Mouse (Mus musculus): ENCODE data around the gene Cnppd1. TPM values are rescaled to one million over a fixed set of nuclear protein-coding genes. Genes with fewer than 3 reads are reported as not detected.

Gene Cnppd1
- total RNA-seq (2014; fragmentation: Nextera tagmentation): 31.3 and 33.9 TPM in 2 replicates
- total RNA-seq (2017): 33.0 and 36.4 TPM in 2 replicates

DNA sequence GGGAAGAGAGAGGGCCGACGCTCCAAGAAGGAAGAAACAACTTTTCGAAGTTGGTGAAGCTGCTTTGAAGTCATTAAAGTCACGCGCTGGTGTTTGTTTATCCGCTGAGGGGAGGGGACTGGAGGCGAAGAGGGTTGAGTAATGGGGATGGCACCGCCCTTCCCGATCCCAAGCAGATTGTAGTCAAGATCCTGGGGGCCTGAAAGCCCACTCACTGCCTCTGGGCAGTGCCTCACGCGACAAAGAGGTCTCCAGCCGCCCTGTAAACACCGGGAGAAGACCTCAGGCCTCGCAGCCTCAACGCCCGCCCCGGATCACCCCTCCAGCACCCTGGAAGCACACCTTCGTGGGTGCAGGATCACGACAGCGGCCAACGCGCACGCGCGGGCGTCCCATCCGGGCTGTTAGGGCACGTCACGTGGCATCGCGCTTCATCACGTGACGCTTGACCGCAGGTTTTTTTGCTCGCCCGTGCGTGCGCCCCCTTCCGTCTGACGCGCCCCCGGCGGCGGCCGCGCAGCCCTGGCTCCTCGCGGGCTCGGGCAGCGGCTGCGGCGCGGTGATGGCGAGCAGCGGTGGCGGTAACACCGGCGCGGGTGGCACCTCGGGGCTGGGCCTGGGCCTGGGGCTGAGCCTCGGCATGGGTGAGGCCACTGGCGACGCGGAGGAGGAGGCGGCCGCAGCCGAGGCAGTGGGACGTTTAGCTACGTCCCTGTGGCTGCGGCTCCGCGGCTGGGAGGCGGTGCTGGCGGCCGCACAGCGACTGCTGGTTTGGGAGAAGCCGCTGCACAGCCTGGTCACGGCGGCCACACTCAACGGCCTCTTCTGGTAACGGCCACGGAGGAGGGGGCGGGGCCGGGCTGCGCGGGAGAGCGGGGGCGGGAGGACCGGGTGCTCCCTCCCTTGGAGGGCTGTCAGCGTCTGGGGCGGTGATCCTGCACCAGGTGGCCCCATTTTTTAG, at the start of gene Cnppd1, which contains the start of gene Retreg2:
Cnppd1 (minus strand) TSS at position 411 of the 961 bp plus-strand sequence.
Retreg2 (plus strand) TSS at position 478 of the 961 bp plus-strand sequence.
- ATAC-seq (replicated peaks; ENCODE audit: poor library complexity, severe bottlenecking): peak; percentile 65

DNA sequence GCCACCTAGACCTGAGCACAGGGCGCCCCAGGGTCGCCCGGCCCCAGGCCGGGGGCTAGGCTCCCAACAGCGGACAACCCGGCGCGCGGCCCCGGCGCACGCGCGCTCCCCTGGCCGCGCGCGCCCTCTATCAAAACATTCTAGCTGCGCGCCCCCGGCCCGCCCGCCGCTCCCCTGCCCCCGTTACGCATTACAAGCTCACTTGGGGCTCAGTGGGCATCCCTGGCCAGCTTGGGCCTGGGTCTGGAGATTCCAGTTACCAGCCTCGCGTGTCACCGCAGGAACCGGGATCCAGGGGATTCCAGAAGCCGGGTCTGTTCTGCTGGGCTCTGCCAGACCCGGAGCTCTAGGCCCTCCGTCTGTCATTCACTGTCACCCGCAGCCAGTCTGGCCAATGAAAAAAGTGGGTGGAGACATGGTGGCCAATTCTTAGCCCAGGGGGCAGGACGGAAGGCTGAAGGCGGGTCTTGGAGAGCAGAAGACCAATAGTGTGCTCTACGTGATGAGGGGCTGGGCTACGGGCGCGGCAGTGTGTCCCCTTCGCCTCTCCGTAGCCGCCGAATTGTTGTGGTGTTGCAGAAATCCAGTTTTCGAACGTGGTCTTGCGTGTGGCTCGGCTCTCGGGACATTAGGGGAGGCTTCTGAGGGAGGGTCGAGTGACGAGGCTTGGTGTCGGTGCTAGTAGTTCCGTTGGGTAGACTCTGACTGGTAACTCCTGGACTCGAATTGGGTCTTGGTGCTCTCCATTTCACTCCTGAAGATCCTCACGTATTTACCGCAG, 49.3 kb upstream of the Cnppd1 start, which contains the start of the genes Ankzf1 and Atg9a:
Ankzf1 (plus strand) TSS at position 530 of the 781 bp plus-strand sequence.
Atg9a (minus strand) TSS at position 575 of the 781 bp plus-strand sequence.
- ATAC-seq (replicated peaks; ENCODE audit: poor library complexity, severe bottlenecking): peak; percentile 82

DNA sequence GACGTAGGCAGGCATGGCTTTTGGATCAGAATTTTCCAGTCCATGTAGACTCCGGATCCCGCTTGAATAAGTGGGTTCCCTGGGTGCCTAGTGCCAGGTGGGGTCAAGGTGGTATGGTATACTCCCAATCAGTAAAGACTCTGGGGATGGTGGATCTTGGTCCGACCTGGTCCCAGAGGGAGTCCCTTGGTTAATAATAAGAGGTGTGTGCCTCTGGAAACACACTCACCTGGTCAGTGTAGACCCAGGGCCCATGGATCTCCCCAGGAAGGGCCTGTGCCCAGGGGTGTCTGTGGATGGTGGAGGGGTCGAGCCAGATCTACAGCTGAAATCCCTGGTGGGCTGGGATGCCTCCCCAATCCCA, 48.7 kb upstream of the Cnppd1 start:
- no peak for ATAC-seq (replicated peaks; ENCODE audit: poor library complexity, severe bottlenecking)

DNA sequence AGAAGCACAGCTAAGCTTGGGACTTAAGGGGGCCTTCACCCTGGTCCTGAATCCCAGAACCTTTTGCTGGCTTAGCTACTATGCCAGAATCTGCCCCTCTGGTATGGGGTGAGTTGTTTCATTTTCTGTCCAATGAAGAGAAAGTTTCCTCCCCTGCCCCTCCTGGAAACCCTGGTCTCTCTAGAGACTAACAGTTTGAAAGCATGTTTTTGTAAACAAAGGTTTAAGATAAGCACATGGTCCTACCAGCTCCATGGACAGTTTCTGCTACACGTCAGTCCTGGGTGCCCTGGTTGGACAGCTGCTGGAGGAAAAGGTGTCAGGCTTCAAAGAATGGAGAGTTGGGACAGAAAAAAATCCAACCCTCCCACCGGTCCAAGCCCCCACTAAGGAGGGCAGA, 48.1 kb upstream of the Cnppd1 start:
- no peak for ATAC-seq (replicated peaks; ENCODE audit: poor library complexity, severe bottlenecking)

DNA sequence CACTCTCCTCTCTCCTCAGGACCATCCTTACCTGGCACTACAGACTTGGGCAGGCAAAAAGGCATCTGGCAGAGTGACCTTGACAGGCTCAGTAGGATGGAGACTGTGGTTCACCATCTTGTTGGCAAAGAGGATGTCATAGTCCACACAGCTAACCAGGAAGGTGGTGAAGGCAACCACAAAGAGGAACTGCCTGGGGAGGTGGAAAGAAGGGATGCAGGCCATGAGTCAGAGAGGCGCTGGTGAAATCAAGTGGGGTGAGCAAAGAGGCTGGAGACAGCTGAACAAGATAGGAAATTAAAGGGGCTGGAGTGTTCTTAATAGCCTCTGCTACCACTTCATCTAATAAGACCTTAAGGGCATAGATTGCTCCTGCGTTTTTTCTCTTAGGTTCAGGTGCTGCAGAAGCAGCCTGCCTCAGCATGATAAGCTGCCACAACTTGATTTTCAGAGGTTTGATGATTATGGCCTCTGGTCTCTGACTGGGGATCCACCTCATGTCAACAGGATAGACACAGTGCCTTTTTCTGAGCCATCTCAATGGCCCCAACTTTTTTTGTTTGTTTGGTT, 45.5 kb upstream of the Cnppd1 start:
- ATAC-seq (replicated peaks; ENCODE audit: poor library complexity, severe bottlenecking): peak; percentile 74

DNA sequence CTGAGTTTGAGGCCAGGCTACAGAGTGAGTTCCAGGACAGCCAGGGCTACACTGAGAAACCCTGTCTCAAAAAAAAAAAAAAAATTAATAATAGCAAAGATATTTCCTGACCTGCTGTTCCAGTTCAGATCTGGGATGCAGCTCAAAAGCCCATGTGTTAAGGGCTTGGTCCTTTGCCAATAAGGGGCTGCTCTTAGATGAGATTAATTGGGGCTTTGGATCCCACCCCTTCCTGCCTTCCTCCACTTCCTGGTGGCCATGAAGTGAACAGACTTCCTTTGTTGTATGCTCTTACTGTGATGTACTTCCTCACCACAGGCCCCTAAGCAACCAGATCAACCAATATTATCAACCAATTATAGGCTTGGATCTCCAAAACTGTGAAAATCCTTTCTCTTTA, 44.6 kb upstream of the Cnppd1 start:
- ATAC-seq (replicated peaks; ENCODE audit: poor library complexity, severe bottlenecking): no peak

DNA sequence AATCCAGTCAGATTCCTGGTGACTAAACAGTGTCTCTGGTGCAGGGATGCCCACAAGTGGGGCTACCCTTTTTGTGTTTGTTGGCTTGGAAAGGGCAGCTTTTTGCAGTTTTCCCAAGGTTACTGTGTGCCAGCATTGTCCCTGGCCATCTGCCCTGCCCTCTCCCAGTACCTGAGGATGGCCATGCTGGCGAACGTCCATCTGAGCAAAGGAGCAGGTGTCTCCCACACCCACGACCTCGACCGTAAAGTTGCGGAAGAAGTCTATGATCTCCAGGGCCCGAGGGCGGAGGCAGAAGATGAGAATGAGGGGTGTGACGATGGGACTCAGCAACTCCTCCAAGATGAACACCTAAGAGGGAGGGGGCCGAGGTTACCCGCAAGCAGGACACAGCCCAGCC, 43.0 kb upstream of the Cnppd1 start:
- no peak for ATAC-seq (replicated peaks; ENCODE audit: poor library complexity, severe bottlenecking)

DNA sequence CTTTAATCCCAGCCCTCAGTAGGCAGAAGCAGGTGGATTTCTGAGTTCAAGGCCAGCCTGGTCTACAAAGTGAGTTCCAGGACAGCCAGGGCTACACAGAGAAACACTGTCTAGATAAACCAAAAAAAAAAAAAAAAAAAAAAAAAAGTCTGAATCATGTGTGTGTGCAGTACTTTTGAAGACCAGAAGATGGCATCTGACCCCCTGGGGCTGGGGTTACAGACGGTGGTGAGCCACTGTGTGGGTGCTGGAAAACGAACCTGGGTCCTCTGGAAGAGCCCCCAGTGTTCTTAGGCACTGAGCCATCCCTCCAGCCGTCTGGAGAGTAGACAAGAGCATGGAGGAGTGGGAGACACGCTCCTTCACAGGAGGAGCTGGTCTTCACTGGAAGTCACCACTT, 39.6 kb upstream of the Cnppd1 start:
- no peak for ATAC-seq (replicated peaks; ENCODE audit: poor library complexity, severe bottlenecking)

DNA sequence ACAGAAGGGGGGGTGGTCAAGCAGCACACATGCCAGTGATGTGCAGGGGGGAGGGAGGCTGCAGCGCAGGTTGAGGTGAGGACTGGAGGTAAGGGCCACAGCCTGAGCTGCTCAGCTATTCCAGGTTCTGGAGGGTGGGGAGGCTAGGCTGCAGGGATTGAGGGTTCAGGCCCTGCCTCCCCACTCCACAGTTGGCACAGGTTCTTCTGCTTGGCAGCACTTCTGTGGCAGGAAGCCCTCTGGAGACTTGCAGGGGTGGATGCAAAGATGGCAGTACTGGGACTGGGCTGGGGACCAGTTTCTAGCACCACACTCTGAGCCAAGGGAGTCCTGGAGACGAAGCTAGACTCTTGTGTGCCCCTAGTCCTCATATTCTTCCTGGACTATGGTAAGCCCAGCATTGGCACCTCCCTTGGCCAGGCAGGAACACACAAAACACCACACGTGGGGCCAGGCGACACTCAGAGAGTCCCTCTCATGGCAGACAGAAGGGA, 38.9 kb upstream of the Cnppd1 start:
- ATAC-seq (replicated peaks; ENCODE audit: poor library complexity, severe bottlenecking): no peak

DNA sequence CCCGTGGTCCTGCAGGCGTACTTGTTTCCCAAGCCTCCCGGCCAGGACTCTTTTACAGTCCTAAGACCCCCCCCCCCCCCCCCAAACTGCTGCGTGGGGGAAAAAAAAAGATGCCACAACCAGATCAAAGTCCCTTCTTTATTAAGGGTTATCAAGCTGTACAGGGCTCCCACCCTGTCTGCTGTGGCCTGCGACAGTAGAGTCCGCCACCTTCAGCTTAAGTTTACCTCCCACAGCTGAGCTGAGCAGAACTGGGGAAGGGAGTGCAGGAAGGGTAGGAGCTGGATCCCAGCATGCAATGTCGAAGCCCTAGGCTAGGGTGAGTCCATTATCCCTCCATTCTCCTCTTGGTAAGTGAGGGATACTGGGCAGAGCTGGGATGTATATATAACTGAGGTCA, 38.2 kb upstream of the Cnppd1 start:
- no peak for ATAC-seq (replicated peaks; ENCODE audit: poor library complexity, severe bottlenecking)

DNA sequence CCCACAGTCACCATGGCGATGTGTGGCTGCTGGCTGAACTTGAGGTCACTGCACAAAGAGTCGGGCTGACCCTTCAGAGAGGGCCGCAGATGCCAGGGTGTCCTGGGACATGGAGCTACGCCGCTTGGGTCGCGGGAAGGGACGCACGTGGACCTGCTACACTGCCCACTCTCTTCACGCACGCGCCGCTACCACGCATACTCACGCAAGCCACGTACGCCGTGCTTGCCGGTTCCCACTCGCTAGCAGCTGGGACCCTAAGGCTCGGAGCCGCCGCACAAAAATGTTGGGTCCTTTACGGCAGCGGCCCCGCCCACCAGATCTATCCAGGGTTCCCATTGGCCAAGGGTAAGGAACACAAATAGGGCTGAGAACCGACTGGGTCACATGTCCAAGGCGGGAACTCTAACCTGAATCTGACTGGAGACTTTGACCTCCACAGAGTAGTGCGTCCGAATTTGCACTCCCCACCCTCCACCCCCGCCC, 37.6 kb upstream of the Cnppd1 start, which contains the start of gene Abcb6:
Abcb6 (minus strand) TSS at position 288 of the 486 bp plus-strand sequence.
- ATAC-seq (replicated peaks; ENCODE audit: poor library complexity, severe bottlenecking): peak; percentile 90

DNA sequence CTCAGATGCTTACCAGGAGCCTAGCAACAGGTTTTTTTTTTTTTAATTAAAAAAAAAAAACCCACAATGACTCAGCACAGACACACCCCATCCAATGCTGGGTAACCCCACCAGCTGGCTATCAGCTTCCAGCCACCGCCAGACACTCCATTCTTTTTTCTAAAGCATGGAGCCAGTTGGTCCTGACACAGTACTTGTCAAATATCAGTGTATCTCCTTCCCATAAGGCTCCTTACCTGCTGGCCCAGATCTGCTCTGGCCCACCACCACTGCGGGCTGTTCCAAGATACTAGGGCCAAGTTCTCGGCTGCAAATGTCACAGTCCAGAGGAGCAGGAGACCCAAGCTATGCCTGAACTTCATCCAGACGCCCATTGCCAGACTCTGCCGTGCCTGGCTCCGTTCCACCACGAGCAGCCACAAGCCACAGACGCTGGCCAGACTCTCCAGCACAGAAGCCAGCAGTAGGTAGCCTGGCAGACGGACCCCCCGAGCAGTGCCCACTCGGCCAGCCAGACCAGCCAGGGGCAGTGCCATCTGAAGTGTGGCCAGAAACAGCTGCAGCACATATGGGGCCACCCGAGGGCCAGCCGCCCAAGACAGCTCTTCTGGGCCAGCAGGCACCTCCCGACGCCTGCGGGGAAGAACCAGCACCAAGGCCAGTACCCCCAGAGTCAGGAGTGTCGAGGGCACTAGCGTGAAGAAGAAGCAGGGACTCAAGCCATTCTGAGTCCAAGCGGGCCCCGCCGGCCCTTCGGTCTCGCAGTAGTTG, 37.0 kb upstream of the Cnppd1 start:
- ATAC-seq (replicated peaks; ENCODE audit: poor library complexity, severe bottlenecking): peak; percentile 67

DNA sequence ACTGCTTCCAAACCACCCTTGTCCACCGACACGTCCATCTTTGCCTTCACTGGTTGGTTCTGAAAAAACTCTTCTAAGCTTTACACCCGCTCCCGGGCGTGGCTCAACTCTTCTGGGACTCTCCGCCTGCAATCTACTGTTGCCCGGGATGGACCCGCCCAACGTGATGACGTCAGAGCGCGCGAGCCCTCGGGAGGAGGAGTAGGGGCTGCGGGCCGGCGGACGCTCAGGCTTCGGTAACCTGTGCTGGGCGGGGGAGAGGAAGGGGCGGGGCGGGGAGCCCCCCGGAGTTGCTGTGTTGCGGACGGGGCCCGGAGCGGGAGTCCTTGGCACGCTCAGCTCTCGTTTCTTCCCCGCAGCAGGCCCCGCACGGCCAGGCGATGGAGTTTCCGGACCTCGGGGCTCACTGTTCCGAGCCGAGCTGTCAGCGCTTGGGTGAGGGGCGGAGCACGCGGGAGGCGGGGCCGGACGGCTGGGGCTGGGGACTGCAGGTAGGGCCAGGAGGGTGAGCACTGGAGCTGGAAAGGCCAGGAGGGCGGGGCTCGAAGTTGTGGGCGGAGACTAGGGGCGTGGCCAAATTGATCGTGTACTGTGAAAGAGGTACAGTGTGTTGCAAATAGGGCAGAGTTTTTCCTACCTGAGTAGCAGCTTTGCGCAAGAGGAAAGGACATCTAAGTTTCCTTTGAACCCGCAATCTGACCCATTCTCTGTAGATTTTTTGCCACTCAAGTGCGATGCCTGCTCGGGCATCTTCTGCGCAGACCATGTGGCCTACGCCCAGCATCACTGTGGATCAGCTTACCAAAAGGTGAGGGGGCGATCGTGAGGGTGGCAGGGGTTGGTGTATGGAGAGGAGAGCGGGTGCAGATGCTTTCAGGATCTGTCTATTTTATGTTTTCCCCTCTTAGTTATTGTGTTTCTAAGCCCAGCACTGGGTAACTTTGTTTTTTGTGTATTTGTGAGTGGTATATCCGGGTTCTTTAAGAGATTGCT, 26.3 kb upstream of the Cnppd1 start, which contains the start of gene Zfand2b:
Zfand2b (plus strand) TSS at position 175 of the 993 bp plus-strand sequence.
- ATAC-seq (replicated peaks; ENCODE audit: poor library complexity, severe bottlenecking): peak; percentile 89

DNA sequence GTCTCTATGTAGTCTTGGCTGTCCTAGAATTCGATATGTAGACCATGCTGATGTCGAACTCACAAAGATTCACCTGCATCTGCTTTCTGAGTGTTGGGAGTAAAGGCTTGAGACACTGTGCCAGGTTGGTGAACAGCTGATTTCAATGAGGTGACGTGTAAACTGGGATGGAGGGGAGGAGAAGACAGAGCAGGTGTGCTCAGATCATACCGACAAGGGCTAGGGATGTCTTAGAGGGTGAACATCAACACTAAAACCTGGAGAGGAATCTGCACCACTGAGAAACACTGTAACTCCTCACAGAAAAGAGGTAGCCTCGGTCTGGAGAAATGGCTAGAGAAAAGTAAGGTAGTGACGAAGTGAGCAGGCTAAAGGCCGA, 25.6 kb upstream of the Cnppd1 start:
- ATAC-seq (replicated peaks; ENCODE audit: poor library complexity, severe bottlenecking): no peak

DNA sequence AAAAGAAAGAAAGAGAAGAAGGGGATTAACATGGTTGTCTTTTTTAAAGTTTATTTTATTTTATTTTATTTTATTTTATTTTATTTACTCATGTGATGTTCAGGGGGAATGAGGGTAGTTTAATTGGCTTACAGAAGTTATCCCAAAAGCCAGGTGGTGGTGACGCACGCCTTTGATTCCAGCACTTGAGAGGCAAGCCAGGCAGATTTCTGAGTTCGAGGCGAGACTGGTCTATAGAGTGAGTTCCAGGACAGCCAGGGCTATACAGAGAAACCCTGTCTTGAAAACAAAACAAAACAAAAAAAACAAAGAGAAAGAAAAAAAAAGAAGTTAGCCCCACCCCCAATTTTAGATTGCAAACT, 17.7 kb upstream of the Cnppd1 start:
- ATAC-seq (replicated peaks; ENCODE audit: poor library complexity, severe bottlenecking): no peak

DNA sequence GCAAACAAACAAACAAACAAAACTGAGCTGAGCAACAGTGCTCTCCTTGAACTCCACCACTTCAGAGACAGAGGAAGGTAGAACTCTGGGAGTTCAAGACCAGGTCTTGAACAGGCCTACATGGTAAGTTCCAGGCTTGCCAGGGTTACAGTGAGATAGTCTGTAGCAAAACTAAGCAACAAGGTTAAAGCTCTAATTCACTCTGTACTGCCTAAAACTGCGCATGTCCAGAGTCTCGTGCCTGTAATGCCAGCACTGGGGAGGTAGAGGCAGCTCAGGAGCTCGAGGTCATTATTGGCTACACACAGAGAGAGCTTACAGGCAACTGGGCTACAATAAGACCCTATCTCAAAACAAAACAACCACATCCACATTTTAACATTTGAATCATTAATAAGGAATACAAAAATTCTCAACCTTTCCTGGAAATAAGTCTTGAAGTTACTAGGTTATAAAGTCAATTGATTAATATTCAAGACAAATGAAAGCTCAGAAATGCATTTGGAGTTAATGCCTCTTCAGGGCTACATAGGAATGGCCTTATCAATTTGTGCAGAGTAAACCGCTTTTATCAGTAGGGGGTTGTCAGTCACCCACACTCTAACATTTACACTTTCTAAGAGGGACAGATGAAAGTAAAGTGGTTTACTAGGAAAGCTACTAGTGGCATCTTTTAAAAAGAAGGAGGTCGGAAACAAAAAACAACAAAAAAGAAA, 17.2 kb upstream of the Cnppd1 start:
- ATAC-seq (replicated peaks; ENCODE audit: poor library complexity, severe bottlenecking): no peak

DNA sequence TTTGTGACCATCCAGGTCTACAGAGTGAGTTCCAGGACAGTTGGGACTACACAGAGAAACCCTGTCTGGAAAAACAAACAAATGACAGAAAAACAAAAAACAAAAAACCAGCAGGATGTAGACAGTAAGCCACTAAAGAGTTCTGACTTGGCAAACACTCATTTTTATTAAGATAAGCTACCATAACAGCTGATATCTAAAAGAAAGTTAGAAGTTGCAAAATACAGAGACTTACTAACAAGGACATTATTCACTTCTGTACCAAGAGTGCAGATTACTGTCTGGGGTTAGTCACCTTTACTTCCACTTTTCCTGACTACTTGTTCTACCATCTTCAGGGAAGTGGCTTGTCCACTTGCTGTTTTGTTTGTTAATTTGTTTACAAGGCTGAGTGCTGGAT, 16.5 kb upstream of the Cnppd1 start:
- ATAC-seq (replicated peaks; ENCODE audit: poor library complexity, severe bottlenecking): no peak

DNA sequence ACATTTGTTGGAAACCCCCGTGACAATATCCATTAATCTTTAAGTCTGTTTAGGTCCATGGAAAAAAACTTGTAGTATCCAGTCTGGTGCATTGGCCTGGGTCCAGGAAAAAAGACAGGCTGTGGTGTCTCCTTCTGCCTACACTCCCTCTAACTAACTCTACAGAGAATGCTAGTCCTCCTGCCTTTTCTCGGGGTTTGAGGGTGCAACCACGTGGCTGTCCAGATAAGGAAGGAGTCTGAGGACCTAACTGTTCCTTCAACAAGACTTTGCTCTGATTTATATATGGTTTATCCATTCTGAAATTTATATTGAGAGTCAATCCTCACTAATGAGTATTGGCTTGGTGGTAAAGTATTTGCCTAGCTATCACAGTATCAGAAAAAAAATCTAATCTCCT, 13.3 kb upstream of the Cnppd1 start:
- ATAC-seq (replicated peaks; ENCODE audit: poor library complexity, severe bottlenecking): no peak
